Mouse (Mus musculus) urinary bladder, postnatal 4 days (tissue): ENCODE measurements around the gene Elmod3.

Source experiments
- DNase-seq, 2 experiments: peaks; one replicate each; pipeline ENCODE4 v3.0.0; 2021 to 2022; ENCODE audit warnings: low spot score in 2 of 2

Gene Elmod3

DNA sequence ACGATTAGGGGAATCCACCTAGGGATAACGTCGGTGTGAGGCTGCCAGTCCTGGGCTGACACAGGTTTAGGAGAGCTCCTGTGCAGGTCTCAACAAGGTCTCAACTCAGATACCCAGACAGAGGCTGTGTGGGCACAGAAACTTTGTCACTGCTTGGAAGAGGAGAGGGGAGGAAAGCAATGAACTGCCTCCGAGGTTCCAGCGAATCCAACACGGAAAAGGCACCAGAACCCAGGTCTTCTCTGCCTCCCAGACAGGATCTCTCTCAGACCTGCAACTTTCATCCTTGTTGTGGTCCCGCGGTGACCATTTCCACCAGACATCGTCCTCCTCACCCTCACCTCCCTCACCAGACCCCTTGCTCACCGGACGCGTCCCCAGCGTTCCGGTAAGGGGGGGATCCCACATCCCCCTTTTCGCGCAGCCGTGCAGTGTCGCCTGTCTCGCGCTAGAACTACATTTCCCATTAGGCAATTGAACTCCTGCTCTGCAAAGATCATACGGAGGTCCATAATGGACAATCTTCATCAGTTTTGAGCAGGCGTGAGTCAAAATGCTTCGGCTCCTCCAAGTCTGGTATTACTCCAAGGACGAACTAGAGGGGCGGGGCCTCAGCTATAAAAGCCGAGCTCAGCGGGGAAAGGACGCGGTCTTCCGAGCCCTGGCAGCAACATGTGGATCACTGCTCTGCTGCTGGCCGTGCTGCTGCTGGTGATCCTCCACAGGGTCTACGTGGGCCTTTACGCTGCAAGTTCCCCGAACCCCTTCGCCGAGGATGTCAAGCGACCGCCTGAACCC is at the start of gene Elmod3, which contains the start of gene Retsat:
TSS of gene Elmod3 (minus strand) at position 458 of the 798 bp plus-strand sequence.
TSS of gene Retsat (plus strand) at position 520 of the 798 bp plus-strand sequence.
- peak; percentile 94 to 95 for DNase-seq

DNA sequence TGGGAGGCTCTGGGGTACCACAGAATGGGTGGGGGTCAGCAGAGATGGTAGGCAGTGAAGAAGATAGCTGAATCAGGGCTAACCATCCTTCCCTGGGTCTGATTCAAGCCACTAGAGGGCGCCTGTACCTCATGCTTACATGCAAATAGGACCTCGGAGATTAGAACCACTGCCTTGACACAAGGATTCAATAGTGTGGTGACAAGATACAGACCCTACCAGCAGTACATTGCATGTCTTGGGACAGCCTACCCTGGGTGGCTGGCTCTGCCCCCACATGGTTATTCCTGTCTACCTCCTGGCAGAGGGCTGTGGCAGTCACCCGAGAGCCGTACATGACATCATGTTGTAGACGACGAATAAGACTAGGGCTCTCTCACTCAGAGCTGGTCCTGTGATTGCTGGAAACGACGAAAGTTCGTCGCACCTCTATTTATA is 49.2 kb upstream of the Elmod3 start:
- peak in 1 of 2 experiments; percentile 74 for DNase-seq

DNA sequence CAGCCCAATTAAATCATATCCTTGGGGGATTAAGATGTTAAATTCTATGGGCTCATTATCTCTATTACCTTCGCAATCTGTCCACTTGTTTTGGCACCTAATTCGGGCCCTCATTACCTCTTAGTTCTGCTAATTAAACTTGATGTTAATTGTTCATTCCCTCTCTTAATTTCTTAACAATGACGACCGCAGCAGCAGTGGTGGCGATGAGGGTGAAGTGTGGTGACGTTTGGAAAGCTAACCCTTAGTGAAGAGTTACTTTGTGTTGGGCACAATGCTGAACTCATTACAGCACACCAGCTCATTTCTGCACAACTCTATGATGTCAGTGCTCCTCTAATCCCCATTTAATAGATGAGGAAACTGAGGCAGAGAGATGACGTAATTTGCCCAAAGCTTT is 47.2 kb upstream of the Elmod3 start:
- DNase-seq = no peak

DNA sequence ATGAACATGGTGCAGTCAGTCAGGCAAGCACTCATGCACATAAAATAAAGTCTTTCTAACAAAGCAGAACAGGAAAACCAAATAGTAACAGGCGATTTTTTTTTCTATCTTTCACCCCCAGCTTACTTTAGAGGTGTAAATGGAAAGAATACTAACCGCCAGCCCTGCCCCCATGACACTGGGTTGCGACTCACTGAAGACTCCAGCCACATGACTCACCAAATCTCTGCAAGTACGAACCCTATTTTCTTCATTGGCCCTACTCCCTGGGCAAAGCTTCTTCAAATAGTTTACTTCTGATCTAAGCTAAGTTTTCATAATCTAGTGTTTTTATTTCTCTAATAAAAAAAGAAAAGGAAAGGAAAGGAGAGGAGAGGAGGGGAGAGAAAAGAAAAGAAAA is 46.4 kb upstream of the Elmod3 start:
- DNase-seq = no peak

DNA sequence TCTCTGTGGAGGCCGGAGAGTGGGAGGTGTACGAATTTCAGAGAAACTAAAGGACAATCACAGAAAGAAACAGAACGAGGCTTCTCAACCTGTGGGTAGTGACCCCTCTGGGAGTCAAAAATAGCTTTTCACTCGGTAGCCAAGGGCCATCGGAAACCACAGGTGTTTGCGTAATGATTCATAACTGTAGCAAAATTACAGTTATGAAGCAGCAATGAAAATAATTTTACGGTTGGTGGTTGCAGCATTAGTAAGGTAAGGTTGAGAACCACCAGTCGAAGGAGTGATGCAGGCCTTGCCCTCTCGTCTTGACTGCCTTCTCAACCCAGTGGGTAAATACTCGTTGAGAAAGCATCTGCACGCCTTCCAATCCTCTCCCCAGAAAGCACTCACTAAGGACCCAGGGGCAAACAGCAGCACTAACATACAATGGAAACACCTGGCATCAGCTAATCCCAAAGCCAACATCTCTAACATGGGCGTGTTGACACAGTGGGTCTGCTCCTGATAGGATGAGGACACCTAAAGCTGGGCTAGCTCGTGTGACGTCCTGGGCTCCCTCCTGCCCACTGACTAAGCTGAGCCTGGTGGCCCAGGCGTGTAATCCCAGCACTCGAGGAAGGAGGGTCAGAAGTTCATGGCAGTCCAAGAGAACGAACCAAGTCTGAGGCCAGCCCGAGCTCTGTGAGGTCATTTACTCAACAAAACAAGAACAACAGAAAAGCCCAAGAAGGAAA is 43.2 kb upstream of the Elmod3 start:
- no peak for DNase-seq

DNA sequence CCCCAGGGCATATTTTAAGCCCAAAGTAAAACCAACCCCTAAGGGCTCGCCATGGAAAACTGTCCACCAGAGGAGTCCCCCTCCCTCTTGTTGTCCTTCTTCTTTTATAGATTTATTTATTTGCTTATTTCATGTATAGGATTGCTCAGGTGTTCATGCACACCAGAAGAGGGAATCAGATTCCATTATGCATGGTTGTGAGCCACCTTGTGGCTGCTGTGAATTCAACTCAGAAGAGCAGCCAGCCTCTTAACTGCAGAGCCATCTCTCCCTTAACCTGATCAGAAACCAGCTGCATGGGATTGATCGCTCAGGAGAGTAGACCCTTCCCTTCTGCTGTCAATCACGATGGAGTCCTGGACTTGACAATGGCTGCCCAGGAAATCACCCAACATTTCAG is 38.7 kb upstream of the Elmod3 start:
- no peak for DNase-seq

DNA sequence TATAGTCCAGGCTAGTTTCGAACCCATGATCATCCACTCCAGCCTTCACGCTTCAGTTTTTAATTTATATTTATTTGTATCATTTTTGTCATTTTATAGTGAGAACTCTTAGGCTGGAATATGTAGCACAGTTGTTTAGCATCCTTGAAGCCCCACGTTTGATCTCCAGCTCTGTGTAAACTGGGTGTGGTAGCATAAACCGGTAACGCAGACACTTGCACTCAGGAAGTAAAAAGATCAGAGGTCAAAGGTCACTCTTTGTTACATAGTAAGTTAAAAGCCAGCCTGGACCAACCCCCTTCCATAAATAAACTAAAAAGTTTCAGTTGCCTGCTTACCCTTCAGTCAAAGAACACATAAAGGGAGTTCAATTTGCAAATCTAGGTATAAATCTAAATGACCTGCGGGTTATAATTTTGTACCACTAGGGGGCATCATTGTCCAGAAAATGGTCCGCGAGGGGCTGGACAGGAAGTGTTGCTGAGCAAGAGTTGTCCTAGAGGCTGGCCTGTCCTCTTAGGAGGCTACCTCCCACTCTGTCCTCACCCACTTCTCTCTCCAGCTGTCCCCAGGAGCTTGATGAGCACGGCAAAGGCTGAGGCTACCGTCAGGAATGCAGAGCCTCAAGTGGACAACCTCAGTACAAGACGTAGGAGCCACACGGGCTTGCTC is 37.7 kb upstream of the Elmod3 start:
- peak in 1 of 2 experiments; percentile 39 for DNase-seq

DNA sequence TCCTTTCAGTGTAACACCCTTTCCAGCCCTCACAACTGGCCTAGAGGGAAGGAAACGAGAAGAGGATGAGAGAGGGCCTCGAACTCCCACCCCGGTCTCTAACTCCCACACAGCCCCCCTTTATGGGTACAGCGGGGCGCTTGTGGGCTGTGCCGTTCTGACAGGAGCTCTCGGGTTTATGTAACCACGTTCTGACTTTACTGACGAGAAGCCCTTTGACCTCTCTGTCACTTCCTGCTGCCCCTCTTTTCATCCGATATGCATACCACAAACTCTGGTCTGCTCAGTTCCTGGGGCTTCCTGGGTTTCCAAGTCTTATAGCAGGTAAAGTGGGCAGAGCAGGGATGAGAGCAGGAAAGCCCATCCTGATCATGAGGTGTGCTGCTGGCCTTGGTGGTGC is 36.1 kb upstream of the Elmod3 start:
- DNase-seq = no peak

DNA sequence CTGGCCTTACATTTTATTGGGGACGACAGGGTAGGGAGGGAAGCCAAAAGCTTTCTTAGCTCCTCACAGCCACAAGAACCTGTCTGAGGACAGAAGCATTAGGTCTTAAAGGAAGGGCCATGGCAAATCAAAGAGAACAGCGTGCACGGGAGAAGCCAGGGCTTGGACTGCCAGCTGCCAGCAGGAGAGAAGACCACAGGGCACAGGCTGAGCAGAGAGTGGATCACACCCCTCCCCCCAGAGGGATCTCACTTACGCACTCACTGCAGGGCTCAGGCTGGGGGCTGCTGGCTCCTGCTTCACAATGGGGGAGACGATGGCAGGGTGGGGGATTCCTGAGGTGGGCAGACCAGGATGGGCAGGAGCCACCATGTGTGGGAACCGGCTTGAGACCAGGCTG is 33.5 kb upstream of the Elmod3 start:
- DNase-seq = no peak

DNA sequence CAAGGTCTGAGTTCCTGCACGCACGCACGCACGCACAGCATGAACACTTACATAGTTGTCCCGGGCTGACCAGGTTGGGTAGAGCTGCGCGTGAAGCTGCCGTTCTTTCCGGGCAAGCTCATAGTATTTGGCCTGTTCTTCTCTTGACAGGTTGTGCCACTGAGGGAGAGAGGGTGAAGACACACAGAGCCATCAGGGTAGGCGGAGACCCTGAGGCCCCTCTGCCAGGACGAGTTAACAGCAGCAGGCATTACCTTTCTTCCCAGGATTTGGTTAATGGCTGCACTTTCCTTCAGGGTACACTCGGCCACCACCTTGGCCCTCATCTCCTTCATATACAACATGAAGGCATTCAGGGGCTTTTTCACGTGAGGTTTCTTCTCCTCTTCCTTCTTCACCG is 32.7 kb upstream of the Elmod3 start:
- DNase-seq = no peak

DNA sequence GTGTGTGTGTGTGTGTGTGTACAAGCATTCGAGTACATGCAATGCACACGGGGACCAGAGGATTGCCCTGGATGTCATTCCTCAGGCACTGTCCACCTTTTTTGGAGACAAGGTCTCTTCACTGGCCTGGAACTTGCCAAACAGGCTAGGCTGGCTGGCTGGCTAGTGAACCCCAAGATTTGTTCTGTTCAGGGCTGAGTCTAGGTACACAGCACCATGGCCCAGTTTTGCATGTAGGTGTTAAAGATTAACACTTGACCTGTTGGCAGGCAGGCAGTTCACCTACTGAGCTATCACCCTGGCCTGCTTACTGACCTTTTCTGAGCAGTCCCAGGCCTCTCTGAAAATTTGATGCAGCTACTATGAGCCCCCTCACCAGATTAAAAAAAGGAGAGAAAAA is 32.2 kb upstream of the Elmod3 start:
- DNase-seq = no peak

DNA sequence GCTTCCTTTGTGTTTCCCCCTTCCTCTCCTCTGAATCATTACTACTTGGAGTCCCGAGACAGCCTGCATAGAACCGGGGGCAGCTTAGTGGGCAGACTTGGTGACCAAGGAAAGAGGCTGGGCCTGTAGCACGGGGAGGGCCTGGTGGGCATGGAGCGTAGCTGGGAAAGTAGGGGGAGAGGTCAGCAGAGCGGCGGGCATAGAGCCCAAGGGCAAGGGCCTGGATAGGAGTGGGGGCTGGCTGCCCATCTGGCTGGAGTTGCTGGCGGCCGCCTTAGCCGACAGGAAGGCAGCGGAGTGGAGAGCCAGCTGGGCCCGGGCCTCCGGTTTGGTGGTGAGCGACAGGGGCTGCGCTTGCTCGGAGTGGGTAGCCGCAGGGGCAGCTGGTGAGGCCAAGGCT is 29.1 kb upstream of the Elmod3 start:
- DNase-seq = peak in 1 of 2 experiments; percentile 26

DNA sequence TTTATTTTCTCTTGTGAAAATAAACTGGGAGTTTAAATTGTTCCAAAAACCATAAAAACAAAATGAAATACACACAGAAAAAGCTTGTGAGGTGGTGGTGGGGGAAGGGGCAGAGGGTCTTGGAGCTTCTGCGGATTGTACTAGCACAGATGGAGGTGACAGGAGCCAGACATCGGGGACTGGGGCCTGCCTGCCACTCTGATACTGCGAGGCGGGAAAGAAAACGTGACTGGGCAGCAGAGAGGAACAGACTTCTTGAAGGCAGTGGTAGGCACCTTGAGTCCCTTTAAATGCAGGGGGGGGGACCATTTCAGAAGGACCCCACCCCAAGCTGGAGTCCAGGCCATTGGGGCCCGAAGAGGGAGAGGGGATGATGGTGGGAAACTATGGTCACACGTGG is 28.2 kb upstream of the Elmod3 start:
- no peak for DNase-seq

DNA sequence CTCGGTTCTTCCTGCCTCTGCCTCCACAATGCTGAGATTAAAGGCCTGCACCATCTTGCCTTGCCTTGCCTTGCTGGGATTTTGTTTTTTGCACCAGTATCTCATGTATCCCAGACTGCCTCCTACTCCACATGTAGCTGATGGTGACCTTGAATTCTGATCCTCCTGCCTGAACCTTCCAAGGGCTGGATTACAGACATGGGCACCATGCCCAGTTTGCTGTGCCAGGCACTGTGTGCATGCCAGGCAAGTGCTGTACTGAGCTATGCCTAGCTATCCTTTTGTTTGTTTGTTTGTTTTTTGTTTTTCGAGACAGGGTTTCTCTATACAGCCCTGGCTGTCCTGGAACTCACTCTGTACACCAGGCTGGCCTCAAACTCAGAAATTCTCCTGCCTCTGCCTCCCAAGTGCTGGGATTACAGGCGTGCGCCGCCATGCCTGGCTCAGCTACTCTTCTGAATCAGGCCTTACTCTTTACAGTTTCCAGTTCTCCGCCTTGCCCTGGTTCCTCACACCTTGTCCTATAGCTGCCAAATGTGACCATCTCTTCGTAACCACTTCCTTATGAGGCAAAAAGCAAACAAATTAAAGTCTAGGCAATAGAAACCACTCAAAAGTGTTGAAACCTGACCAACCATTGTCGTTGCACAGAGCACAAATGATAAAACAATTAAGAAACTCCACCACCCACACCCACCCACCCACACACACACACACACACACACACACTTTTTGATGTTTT is 25.6 kb upstream of the Elmod3 start:
- no peak for DNase-seq

DNA sequence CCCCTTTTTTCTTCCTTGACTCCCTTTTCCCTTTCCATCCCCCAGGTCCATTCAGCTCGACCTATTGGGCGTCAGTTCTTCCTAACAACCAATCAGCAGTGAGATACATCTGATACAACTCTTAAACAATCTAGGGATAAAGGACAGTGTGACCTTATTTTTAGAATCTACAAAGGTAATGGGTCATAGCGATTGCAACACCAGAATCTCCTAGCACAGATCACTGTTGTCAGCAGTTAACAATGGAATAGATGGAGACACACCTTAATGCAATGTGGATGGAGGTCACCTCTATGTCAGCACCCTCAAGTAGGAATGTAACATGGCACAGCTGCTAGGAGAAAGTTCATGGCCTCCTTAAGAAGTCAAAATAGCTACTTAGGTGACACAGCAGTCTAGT is 24.7 kb upstream of the Elmod3 start:
- no peak for DNase-seq

DNA sequence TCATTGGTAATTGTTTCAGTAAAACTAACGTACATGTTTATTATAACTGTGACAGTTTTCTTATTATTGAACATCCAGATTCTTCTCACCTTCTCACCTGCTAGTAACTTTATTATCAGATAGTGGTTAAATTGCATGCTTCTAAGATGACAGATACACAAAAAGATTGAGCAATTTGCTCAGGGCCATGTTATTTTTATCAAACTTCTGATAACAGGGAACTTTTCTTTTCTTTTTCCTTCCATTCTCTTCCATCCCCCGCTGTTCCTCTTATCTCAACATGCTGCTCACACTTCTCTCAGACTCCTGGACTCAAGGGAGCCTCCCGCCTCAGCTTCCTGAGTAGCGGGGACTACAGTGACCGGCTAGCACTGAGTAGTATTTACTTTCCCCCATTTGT is 22.7 kb upstream of the Elmod3 start:
- no peak for DNase-seq

DNA sequence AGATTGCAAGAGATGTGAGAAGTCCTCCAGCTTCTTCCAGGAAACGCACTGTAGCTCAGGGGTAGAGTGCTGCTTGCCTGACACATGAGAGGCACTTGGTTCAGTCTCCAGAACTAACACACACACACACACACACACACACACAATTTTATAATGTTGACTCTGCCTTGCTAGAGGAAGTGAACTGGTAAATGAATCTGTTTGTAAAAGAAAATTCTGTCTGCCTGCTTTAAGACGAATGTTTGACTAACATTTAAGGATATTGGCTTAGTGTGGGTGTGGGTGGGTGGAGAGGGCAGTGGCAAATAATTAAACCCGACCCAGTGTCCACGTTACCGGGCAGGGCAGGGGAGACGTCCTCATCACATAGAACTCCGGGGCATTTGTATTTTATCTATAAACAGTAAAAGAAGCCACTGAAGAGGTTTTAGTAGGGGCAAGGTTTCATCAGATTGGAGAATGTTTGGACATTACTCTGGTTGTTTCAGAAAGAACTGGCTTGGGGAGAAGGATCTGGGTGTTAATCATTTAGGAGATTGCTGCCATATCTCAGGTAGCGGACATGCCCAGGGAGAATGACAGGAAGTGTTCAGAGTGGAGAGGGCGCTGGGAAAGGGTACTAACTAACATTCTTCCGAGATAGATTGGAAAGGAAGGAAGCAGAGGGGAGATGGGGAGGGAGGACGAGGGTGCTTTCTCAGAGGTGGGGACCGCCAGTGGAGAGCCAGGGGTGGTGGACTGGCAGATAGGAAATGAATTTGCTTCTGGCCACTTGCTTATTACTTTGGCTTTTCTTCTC is 21.7 kb upstream of the Elmod3 start:
- DNase-seq = no peak

DNA sequence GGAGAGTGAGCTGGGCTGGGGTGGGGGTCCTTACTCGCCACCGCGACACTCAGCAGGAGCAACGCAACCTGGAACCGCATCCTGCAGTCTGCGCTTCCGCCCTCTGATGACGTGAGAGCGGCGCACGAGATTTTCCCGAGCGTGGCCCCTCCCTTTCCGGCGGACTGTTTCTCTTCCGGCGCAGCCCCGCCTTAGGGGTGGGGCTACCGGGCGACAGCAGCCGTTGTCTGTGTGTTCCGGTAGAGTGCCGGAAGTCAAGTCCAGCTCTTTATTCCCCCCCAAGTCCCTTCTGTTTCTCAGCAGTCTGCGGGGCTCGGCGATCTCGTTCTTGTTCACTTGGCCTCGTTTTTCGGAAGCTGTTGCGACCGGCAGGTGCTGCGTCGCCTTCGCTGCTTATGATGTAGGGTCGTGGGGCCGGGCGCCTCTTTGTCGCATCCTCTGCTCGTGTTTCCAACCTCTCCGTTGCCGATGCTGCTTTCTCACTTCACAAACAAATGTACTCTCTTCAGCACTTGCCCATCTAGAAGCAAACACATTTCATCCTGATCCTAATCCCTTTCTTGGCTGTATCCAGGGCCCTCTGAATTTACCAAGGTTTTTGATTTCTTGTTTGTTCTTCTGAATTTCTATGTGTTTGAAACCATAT is 18.6 kb upstream of the Elmod3 start, which contains the start of gene Tgoln1:
TSS of gene Tgoln1 (minus strand) at position 358 of the 646 bp plus-strand sequence.
- peak; percentile 89 to 92 for DNase-seq

DNA sequence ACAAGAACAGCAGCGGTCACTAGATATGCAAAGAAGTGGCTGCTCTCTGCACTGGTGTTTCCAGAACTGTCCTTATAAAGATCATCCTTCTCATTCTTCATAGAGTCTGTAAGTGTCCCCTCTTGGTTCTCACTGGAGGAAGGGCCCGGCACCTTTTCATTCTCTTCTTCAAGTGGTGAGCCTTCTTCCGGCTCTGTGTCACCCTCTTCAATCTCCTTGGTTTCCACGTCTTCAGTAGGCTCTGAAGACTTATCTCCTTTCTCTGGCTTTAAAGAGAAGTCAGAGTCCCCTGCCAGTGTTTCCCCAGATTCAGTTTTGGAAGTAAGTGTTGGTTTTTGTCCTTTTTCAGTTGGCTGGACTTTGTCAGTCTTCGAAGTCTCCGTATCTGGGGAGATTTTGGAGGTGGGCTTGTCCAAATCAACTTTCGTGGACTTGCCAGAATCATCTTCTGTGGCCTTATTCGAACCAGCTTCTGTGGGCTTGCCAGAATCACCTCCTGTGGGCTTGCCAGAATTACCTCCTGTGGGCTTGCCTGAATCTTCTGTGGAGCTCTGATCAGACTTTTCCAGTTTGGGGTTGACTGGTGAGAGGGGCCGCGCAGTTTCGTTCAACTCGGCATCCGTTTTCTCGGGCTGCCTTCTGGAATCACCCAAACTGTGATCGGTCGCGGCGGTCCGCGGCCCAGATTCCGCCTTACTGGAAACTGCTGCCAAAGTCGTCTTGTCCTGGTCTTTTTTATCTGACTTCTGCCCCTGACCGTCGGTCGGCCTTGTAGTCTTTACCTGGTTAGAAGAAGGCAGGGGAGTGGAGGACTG is 17.6 kb upstream of the Elmod3 start:
- no peak for DNase-seq
